ENCODE assay signal across 8 mouse cellular contexts in the genomic region with DNA sequence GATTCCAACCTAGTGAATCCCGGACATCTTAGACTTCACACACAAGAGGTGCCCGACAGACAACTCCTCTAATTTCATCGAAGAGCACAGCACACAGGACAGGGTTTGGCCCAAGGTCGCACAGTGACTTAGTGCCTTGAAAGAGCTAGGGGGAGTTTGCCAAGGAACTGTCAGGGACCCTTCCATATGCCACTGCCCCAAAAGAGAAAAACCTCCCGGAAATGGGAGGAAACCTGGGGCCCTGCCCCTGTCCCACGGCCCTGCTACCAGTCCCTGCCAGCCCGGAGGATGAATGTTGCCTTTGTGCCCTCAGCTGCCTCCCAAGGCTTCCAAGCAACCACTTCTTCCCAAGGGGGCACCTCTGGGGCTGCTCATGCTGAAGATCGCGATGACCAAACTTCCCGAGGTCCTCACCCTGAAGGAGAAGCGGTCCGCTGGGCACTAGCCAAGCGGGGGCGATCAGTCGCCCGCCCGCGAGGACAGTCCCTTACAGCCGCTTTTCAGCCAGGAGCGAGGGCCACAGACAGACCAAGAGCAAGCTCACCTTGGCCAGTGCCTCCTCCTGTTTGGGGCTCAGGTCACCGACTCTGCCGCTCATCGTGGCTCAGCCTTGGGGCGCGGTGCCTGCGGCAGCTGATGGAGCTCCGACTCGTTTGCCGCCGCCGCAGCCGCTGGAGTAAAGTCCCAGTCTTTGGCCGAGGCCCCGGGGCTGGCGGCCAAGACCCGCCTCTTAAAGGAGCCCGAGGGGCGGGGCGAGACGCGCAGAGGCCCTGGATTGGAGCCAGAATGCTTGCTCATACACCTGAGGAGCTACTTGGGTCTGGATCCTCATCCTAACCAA. TPM values are rescaled to one million over a fixed set of nuclear protein-coding genes. Genes with fewer than 3 reads are reported as not detected.
A peak's percentile ranks its signal among the peaks of the same experiment; 100 is the strongest.
DNase-seq lines count a peak whose midpoint lies in the region; ATAC-seq and TF ChIP-seq lines count a peak whose summit lies in the region.

No protein-coding gene starts in this region.

- intact Hi-C loops in gastrocnemius, postnatal 14 days (cut with DNase I; ENCODE audit: low total_unique reads) = no loop called here
- intact Hi-C loops in left cerebral cortex, postnatal 14 days (cut with DNase I) = loop anchor here (2.0 kb wide), 1 partner anchor 24 kb away; the partner anchor contains the start of gene Mtfp1

- no peaks in the 10 kb centered on the region for H3K36me3 ChIP-seq in thymus, adult 2 months (ENCODE audit: control insufficient read depth, insufficient read depth, low read length)
- H3K36me3 ChIP-seq in hindbrain, postnatal 0 days (ENCODE audit: insufficient read depth, low read length) = no peaks in the 10 kb centered on the region

- no peak for TF ChIP-seq POLR2A in thymus, adult 2 months (IDR thresholded peaks at IDR 0.05; ENCODE audit: control insufficient read depth, extremely low read depth, insufficient read depth, low read length, poor library complexity)
- peak; percentile 67 for TF ChIP-seq POLR2A in cortical plate, adult 2 months (IDR thresholded peaks at IDR 0.05; ENCODE audit: extremely low read depth, insufficient read depth, low read length)

- TF ChIP-seq CTCF in thymus, adult 2 months (IDR thresholded peaks at IDR 0.05; ENCODE audit: borderline replicate concordance, control insufficient read depth, extremely low read depth, insufficient read depth, low read length, poor library complexity) = no peak
- TF ChIP-seq CTCF in cortical plate, adult 2 months (IDR thresholded peaks at IDR 0.05; ENCODE audit: extremely low read depth, insufficient read depth, low read length) = no peak
- TF ChIP-seq CTCF in hindbrain, postnatal 0 days (IDR thresholded peaks at IDR 0.05; ENCODE audit: low read depth) = no peak

- H3K9me3 ChIP-seq in hindbrain, postnatal 0 days (ENCODE audit: low read length) = no peaks in the 10 kb centered on the region

- H3K4me1 ChIP-seq in thymus, adult 2 months (replicated peaks; ENCODE audit: control insufficient read depth, insufficient read depth, low read length) = peaks cover 10% of the 10 kb centered on the region
- H3K4me1 ChIP-seq in cortical plate, adult 2 months (ENCODE audit: control insufficient read depth, insufficient read depth, low read length) = peaks cover 10% of the 10 kb centered on the region
- H3K4me1 ChIP-seq in hindbrain, postnatal 0 days (ENCODE audit: insufficient read depth, low read length) = peaks cover 25% of the 10 kb centered on the region

- peak overlapping the region; percentile 79 for H3K4me2 ChIP-seq in hindbrain, postnatal 0 days (ENCODE audit: low read depth, low read length)

- peak; percentile 9 for DNase-seq in thymus, adult 2 months
- DNase-seq in thymus, adult 18-20 months = no peak
- peak; percentile 68 for DNase-seq in gastrocnemius, postnatal 14 days
- DNase-seq in hindbrain, postnatal 0 days (ENCODE audit: low spot score) = peak; percentile 89
- peak; percentile 74 to 81 for DNase-seq in left cerebral cortex, postnatal 14 days (ENCODE audit: low spot score in 2 of 2)
- peak; percentile 70 for DNase-seq in right cerebral cortex, postnatal 4 days

- WGBS in thymus, adult 2 months = 3% methylated on average over 41 of the region's 41 CpGs
- 2% methylated on average over 41 of the region's 41 CpGs for WGBS in hindbrain, postnatal 0 days

- peak overlapping the region; percentile 82 for H3K9ac ChIP-seq in hindbrain, postnatal 0 days (replicated peaks; ENCODE audit: low read length)

- peaks cover 8% of the 10 kb centered on the region; the same call in 1 of the 2 replicates for H3K27me3 ChIP-seq in thymus, adult 2 months (ENCODE audit: control insufficient read depth, insufficient read depth, low read length)
- no peaks in the 10 kb centered on the region for H3K27me3 ChIP-seq in hindbrain, postnatal 0 days (ENCODE audit: insufficient read depth, low read length)

- H3K27ac ChIP-seq in thymus, adult 2 months (ENCODE audit: control insufficient read depth, insufficient read depth, low read length) = no peak overlapping the region
- peak overlapping the region; percentile 87 for H3K27ac ChIP-seq in cortical plate, adult 2 months (ENCODE audit: insufficient read depth, low read length)
- peak overlapping the region; percentile 89 for H3K27ac ChIP-seq in hindbrain, postnatal 0 days

- H3K4me3 ChIP-seq in thymus, adult 2 months (ENCODE audit: control insufficient read depth, insufficient read depth, low read length) = peak overlapping the region; percentile 4; the same call in 1 of the 2 replicates
- H3K4me3 ChIP-seq in cortical plate, adult 2 months (ENCODE audit: insufficient read depth, low read length) = peak overlapping the region; percentile 87
- H3K4me3 ChIP-seq in hindbrain, postnatal 0 days (ENCODE audit: low read length) = peak overlapping the region; percentile 63

- peak; percentile 78 for ATAC-seq in hindbrain, postnatal 0 days
- peak; percentile 41 for ATAC-seq in megakaryocyte-erythroid progenitor cell, adult 5-6 weeks (replicated peaks; ENCODE audit: low FRiP score, low TSS enrichment, poor library complexity, severe bottlenecking)

RNA-seq across cellular contexts. Expression of gene Sec14l2, which starts 4.9 kb away (rescaled TPM):
- polyA plus RNA-seq in thymus, adult 2 months (2012; rRNA removed) = 0.42 and 1.1 TPM in 2 replicates
- 40.1 and 42.9 TPM in 2 replicates for polyA plus RNA-seq in cortical plate, adult 2 months (2012; rRNA removed)
- total RNA-seq in gastrocnemius, postnatal 14 days (2021) = under 1 TPM; 0.95 to 0.96 TPM
- 13.4 and 13.9 TPM in 2 replicates for total RNA-seq in hindbrain, postnatal 0 days (2014; rRNA removed)
- 8.1 and 9.5 TPM in 2 replicates for polyA plus RNA-seq in hindbrain, postnatal 0 days (2015; fragmentation: Nextera tagmentation; extraction: Ambion mirVana)
- total RNA-seq in left cerebral cortex, postnatal 14 days (2021) = 10 to 100 TPM; 24.5 to 25.9 TPM
- total RNA-seq in megakaryocyte-erythroid progenitor cell, adult 5-6 weeks (2014; fragmentation: Nextera tagmentation) = 17.5 and 26.8 TPM in 2 replicates
- total RNA-seq in megakaryocyte-erythroid progenitor cell, adult 5-6 weeks (2017) = 4.5 and 22.5 TPM in 2 replicates

RNA-seq across cellular contexts. Expression of gene Rnf215, which starts 16.7 kb away (rescaled TPM):
- 27.0 and 29.4 TPM in 2 replicates for polyA plus RNA-seq in thymus, adult 2 months (2012; rRNA removed)
- 34.9 and 36.5 TPM in 2 replicates for polyA plus RNA-seq in cortical plate, adult 2 months (2012; rRNA removed)
- total RNA-seq in gastrocnemius, postnatal 14 days (2021) = 1 to 10 TPM; 6.3 to 8.7 TPM
- 84.3 and 90.4 TPM in 2 replicates for total RNA-seq in hindbrain, postnatal 0 days (2014; rRNA removed)
- polyA plus RNA-seq in hindbrain, postnatal 0 days (2015; fragmentation: Nextera tagmentation; extraction: Ambion mirVana) = 49.7 and 51.0 TPM in 2 replicates
- total RNA-seq in left cerebral cortex, postnatal 14 days (2021) = 10 to 100 TPM; 35.2 to 38.0 TPM
- total RNA-seq in megakaryocyte-erythroid progenitor cell, adult 5-6 weeks (2014; fragmentation: Nextera tagmentation) = 6.6 and 8.0 TPM in 2 replicates
- 3.4 and 5.8 TPM in 2 replicates for total RNA-seq in megakaryocyte-erythroid progenitor cell, adult 5-6 weeks (2017)

RNA-seq across cellular contexts. Expression of gene Mtfp1, which starts 23.1 kb away (rescaled TPM):
- 7.0 and 11.6 TPM in 2 replicates for polyA plus RNA-seq in thymus, adult 2 months (2012; rRNA removed)
- 82.5 and 92.9 TPM in 2 replicates for polyA plus RNA-seq in cortical plate, adult 2 months (2012; rRNA removed)
- total RNA-seq in gastrocnemius, postnatal 14 days (2021) = 10 to 100 TPM; 40.8 to 47.8 TPM
- total RNA-seq in hindbrain, postnatal 0 days (2014; rRNA removed) = 14.8 and 20.4 TPM in 2 replicates
- polyA plus RNA-seq in hindbrain, postnatal 0 days (2015; fragmentation: Nextera tagmentation; extraction: Ambion mirVana) = 17.7 TPM in 2 replicates
- total RNA-seq in left cerebral cortex, postnatal 14 days (2021) = 100 to 1,000 TPM; 103 to 106 TPM
- total RNA-seq in megakaryocyte-erythroid progenitor cell, adult 5-6 weeks (2014; fragmentation: Nextera tagmentation) = 39.6 and 47.8 TPM in 2 replicates
- 26.3 and 31.4 TPM in 2 replicates for total RNA-seq in megakaryocyte-erythroid progenitor cell, adult 5-6 weeks (2017)

RNA-seq across cellular contexts. Expression of gene Ccdc157, which starts 41.8 kb away (rescaled TPM):
- 5.4 and 7.8 TPM in 2 replicates for polyA plus RNA-seq in thymus, adult 2 months (2012; rRNA removed)
- 19.0 and 19.1 TPM in 2 replicates for polyA plus RNA-seq in cortical plate, adult 2 months (2012; rRNA removed)
- 1 to 10 TPM; 3.3 to 5.6 TPM for total RNA-seq in gastrocnemius, postnatal 14 days (2021)
- total RNA-seq in hindbrain, postnatal 0 days (2014; rRNA removed) = 20.8 TPM in 2 replicates
- 10.3 and 10.9 TPM in 2 replicates for polyA plus RNA-seq in hindbrain, postnatal 0 days (2015; fragmentation: Nextera tagmentation; extraction: Ambion mirVana)
- total RNA-seq in left cerebral cortex, postnatal 14 days (2021) = 10 to 100 TPM; 14.0 to 16.5 TPM
- 0.48 and 2.6 TPM in 2 replicates for total RNA-seq in megakaryocyte-erythroid progenitor cell, adult 5-6 weeks (2014; fragmentation: Nextera tagmentation)
- total RNA-seq in megakaryocyte-erythroid progenitor cell, adult 5-6 weeks (2017) = 0.80 and 2.9 TPM in 2 replicates

RNA-seq across cellular contexts. Expression of gene Sf3a1, which starts 41.8 kb away (rescaled TPM):
- 79.9 and 91.6 TPM in 2 replicates for polyA plus RNA-seq in thymus, adult 2 months (2012; rRNA removed)
- polyA plus RNA-seq in cortical plate, adult 2 months (2012; rRNA removed) = 38.8 and 39.0 TPM in 2 replicates
- total RNA-seq in gastrocnemius, postnatal 14 days (2021) = 10 to 100 TPM; 17.1 to 22.8 TPM
- total RNA-seq in hindbrain, postnatal 0 days (2014; rRNA removed) = 41.9 and 45.4 TPM in 2 replicates
- polyA plus RNA-seq in hindbrain, postnatal 0 days (2015; fragmentation: Nextera tagmentation; extraction: Ambion mirVana) = 30.6 and 31.6 TPM in 2 replicates
- 10 to 100 TPM; 68.8 to 78.6 TPM for total RNA-seq in left cerebral cortex, postnatal 14 days (2021)
- 74.9 and 93.2 TPM in 2 replicates for total RNA-seq in megakaryocyte-erythroid progenitor cell, adult 5-6 weeks (2014; fragmentation: Nextera tagmentation)
- 42.5 and 64.9 TPM in 2 replicates for total RNA-seq in megakaryocyte-erythroid progenitor cell, adult 5-6 weeks (2017)

Comparison
In these comparisons a context has a peak if more than half of its experiments do, and no peak if none do; other contexts are left out.
1. DNase-seq: peak in thymus, adult 2 months (single experiment), gastrocnemius, postnatal 14 days (single experiment), hindbrain, postnatal 0 days (single experiment), left cerebral cortex, postnatal 14 days (2 of 2) and right cerebral cortex, postnatal 4 days (single experiment); none in thymus, adult 18-20 months (0 of 2).
2. H3K4me3 ChIP-seq: peak in every context shown above with its lines; median percentile 87 in cortical plate, adult 2 months; 63 in hindbrain, postnatal 0 days; 4 in thymus, adult 2 months.